ENCODE assay signal across 13 mouse cellular contexts in the genomic region with DNA sequence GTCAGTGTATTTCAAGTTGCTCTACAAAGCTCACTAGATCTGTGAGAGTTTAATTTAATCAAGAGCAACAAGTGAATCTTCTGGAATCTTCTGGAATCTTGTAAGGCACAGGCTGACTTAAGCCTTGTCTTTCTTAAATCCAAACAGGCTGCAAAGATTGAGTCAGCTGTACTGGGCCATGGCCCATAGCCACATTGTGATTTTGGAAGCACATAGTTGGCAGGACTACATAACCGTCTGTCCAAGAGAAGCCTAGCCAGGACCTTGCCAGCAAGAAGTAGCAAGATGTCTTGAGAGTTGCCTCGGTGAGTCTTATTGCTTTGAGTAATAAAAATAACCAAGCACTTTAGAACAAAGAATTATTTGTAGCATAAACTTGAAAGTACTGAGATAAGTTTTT. TPM values are rescaled to one million over a fixed set of nuclear protein-coding genes. Genes with fewer than 3 reads are reported as not detected.
A peak's percentile ranks its signal among the peaks of the same experiment; 100 is the strongest.
DNase-seq lines count a peak whose midpoint lies in the region; ATAC-seq and TF ChIP-seq lines count a peak whose summit lies in the region.
"Had no signal": no experiment of that assay in that cellular context is flagged by ENCODE, and none has a peak within 500 bp of the region (broad histone marks: within the 10 kb centered on the region; RNA-seq: fewer than 3 reads in every experiment).

No protein-coding gene starts in this region.

- no peaks in the 10 kb centered on the region for H3K9me3 ChIP-seq in hindbrain, postnatal 0 days (ENCODE audit: low read length)
- no peaks in the 10 kb centered on the region for H3K9me3 ChIP-seq in hindbrain, embryonic 16.5 days (ENCODE audit: control insufficient read depth, low read length)
- H3K9me3 ChIP-seq: kidney, embryonic 15.5 days had no signal

- H3K27ac ChIP-seq in hindbrain, postnatal 0 days: no peak overlapping the region
- no peak overlapping the region for H3K27ac ChIP-seq in hindbrain, embryonic 16.5 days (ENCODE audit: low read depth, low read length)
- H3K27ac ChIP-seq: hindbrain, embryonic 14.5 days; kidney, embryonic 15.5 days had no signal

- no peak overlapping the region for H3K4me2 ChIP-seq in hindbrain, postnatal 0 days (ENCODE audit: low read depth, low read length)
- no peak overlapping the region for H3K4me2 ChIP-seq in hindbrain, embryonic 16.5 days (ENCODE audit: low read length)
- H3K4me2 ChIP-seq: hindbrain, embryonic 14.5 days; kidney, embryonic 15.5 days had no signal

- no peaks in the 10 kb centered on the region for H3K4me1 ChIP-seq in hindbrain, postnatal 0 days (ENCODE audit: insufficient read depth, low read length)
- H3K4me1 ChIP-seq in hindbrain, embryonic 16.5 days (ENCODE audit: control insufficient read depth, insufficient read depth, low read depth, low read length): no peaks in the 10 kb centered on the region
- H3K4me1 ChIP-seq: kidney, embryonic 15.5 days had no signal

- WGBS in hindbrain, postnatal 0 days: 63% methylated on average over 2 of the region's 2 CpGs
- WGBS in hindbrain, embryonic 16.5 days: 81% methylated on average over 2 of the region's 2 CpGs

- no peak overlapping the region for H3K9ac ChIP-seq in hindbrain, postnatal 0 days (replicated peaks; ENCODE audit: low read length)
- H3K9ac ChIP-seq in hindbrain, embryonic 16.5 days (ENCODE audit: low read depth, low read length): no peak overlapping the region
- H3K9ac ChIP-seq: hindbrain, embryonic 14.5 days; kidney, embryonic 15.5 days had no signal

- no peaks in the 10 kb centered on the region for H3K36me3 ChIP-seq in hindbrain, postnatal 0 days (ENCODE audit: insufficient read depth, low read length)
- no peaks in the 10 kb centered on the region for H3K36me3 ChIP-seq in hindbrain, embryonic 16.5 days (ENCODE audit: control insufficient read depth, insufficient read depth, low read length)
- H3K36me3 ChIP-seq: kidney, embryonic 15.5 days had no signal

- TF ChIP-seq CTCF in hindbrain, postnatal 0 days (IDR thresholded peaks at IDR 0.05; ENCODE audit: low read depth): no peak

- peak; percentile 22 for DNase-seq in hindbrain, postnatal 0 days (ENCODE audit: low spot score)
- DNase-seq in cerebellum, adult 8-10 months: peak; percentile 19
- peak; percentile 83 for DNase-seq in fibroblast of lung, adult 2 months (ENCODE audit: low read depth)
- peak; percentile 25 to 28 for DNase-seq in heart, postnatal 36 days
- no peak for DNase-seq in frontal cortex, adult 2 months (ENCODE audit: extremely low spot score in 1 of 2, low spot score in 1 of 2)
- no peak for DNase-seq in frontal cortex, postnatal 36 days (ENCODE audit: low spot score in 2 of 2)
- DNase-seq: layer of hippocampus, adult 9-11 months; lung, adult 2 months had no signal

- intact Hi-C loops in heart, postnatal 36 days (cut with DNase I): no loop called here

- no peaks in the 10 kb centered on the region for H3K27me3 ChIP-seq in hindbrain, postnatal 0 days (ENCODE audit: insufficient read depth, low read length)
- no peaks in the 10 kb centered on the region for H3K27me3 ChIP-seq in hindbrain, embryonic 16.5 days (replicated peaks; ENCODE audit: control insufficient read depth, insufficient read depth, low read length)
- H3K27me3 ChIP-seq: kidney, embryonic 15.5 days had no signal

- no peak overlapping the region for H3K4me3 ChIP-seq in hindbrain, postnatal 0 days (ENCODE audit: low read length)
- no peak overlapping the region for H3K4me3 ChIP-seq in hindbrain, embryonic 16.5 days (ENCODE audit: low read length)
- H3K4me3 ChIP-seq: kidney, embryonic 15.5 days; myocyte had no signal

- no peak for ATAC-seq in hindbrain, postnatal 0 days
- ATAC-seq in hindbrain, embryonic 16.5 days: no peak

RNA-seq across cellular contexts. Expression of a gene that starts 18.4 kb away (rescaled TPM):
- 0.11 and 0.31 TPM in 2 replicates for total RNA-seq in hindbrain, postnatal 0 days (2014; rRNA removed)
- polyA plus RNA-seq in hindbrain, postnatal 0 days (2015; fragmentation: Nextera tagmentation; extraction: Ambion mirVana): 0.32 and 0.39 TPM in 2 replicates
- 0.21 and 0.59 TPM in 2 replicates for polyA plus RNA-seq in hindbrain, embryonic 16.5 days (2015; fragmentation: Nextera tagmentation; extraction: Ambion mirVana)
- total RNA-seq in heart, postnatal 36 days (2021): under 1 TPM; 0.31 to 0.46 TPM
- polyA plus RNA-seq in frontal cortex, adult 2 months (2012; rRNA removed): 0.11 and 0.34 TPM in 2 replicates
- total RNA-seq: megakaryocyte-erythroid progenitor cell, adult 5-6 weeks had no signal

RNA-seq across cellular contexts. Expression of a gene that starts 59.9 kb away (rescaled TPM):
- 2.8 and 6.4 TPM in 2 replicates for total RNA-seq in hindbrain, postnatal 0 days (2014; rRNA removed)
- polyA plus RNA-seq in hindbrain, postnatal 0 days (2015; fragmentation: Nextera tagmentation; extraction: Ambion mirVana): 5.5 and 7.1 TPM in 2 replicates
- 5.3 and 6.5 TPM in 2 replicates for polyA plus RNA-seq in hindbrain, embryonic 16.5 days (2015; fragmentation: Nextera tagmentation; extraction: Ambion mirVana)
- total RNA-seq in heart, postnatal 36 days (2021): 1 to 10 TPM in 1 of 2 experiments, under 1 TPM in 1; 0.75 to 1.5 TPM
- 10.4 and 15.2 TPM in 2 replicates for polyA plus RNA-seq in frontal cortex, adult 2 months (2012; rRNA removed)
- total RNA-seq: megakaryocyte-erythroid progenitor cell, adult 5-6 weeks had no signal

Comparison
In these comparisons a context has a peak if more than half of its experiments do, and no peak if none do; other contexts are left out.
1. DNase-seq: peak in hindbrain, postnatal 0 days (single experiment), cerebellum, adult 8-10 months (single experiment), fibroblast of lung, adult 2 months (single experiment) and heart, postnatal 36 days (2 of 2); none in frontal cortex, adult 2 months (0 of 2) and frontal cortex, postnatal 36 days (0 of 2).